Mouse (Mus musculus): ENCODE data around the gene Xlr4b.
"Not testable (repeated sequence)": the region's sequence is repeated elsewhere in the genome, so short reads cannot be mapped to it uniquely, and the experiment has no call there.

DNA sequence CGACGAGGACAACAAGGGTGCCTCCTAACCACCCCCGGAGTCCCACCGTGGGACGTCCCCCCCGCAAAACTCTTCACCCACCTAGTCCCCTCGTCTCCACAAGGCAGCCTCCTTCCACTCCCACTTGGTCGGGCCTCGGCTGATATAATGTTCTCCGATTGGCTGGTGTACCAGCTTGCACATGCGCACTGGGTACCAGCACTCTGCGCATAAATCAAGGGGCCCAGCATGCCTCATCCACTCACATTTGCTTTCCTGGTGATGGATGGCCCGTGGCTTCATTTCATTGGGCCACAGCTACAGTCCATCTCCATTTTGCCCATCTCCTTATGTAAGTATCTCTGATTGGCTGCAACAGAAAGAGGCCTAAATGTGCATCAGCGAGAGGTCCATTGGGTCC, 51.1 kb downstream of the Xlr4b start, which contains the start of gene Xlr3c:
- not testable (repeated sequence) for TF ChIP-seq CTCF (conservative IDR thresholded peaks at IDR 0.05; ENCODE audit: insufficient read depth, insufficient read length, low read depth, low read length); POLR2A (IDR thresholded peaks at IDR 0.05; ENCODE audit: low read depth, low read length)
